16 mouse cellular contexts compared by ENCODE assay signal in the genomic region with DNA sequence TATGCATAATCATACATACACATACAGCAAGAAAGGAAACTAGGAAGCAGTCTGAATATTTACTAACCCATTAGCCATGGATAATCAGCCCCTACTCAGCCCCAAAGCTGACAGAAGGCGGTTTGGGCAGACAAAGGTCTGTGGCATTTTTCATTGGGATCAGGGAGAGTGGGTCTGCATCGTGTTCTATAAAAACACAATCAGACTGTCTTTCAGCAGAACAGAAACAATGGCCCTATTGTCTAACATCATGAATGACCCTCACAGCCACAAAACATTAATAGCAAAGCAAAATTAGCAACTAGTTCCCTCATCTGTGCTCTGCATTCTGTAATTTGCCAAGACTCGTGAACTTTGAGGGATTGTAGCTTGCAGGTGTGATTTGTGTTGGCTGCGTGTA.
DNase-seq lines count a peak whose midpoint lies in the region; ATAC-seq and TF ChIP-seq lines count a peak whose summit lies in the region.
"Had no signal": no experiment of that assay in that cellular context is flagged by ENCODE, and none has a peak within 500 bp of the region (broad histone marks: within the 10 kb centered on the region; RNA-seq: fewer than 3 reads in every experiment).

No protein-coding gene starts in this region.

- H3K4me1 ChIP-seq in hindbrain, embryonic 10.5 days (replicated peaks), result peaks cover 27% of the 10 kb centered on the region
- no peaks in the 10 kb centered on the region for H3K4me1 ChIP-seq in hindbrain, embryonic 16.5 days (ENCODE audit: control insufficient read depth, insufficient read depth, low read depth, low read length)
- H3K4me1 ChIP-seq in forebrain, postnatal 0 days (ENCODE audit: insufficient read depth), result 0 out of 2 replicates have a peak, but pooled peaks cover 18% of the 10 kb centered on the region
- peaks cover 4% of the 10 kb centered on the region; the same call in 1 of the 2 replicates for H3K4me1 ChIP-seq in midbrain, embryonic 14.5 days (ENCODE audit: control insufficient read depth, insufficient read depth, low read length)
- H3K4me1 ChIP-seq in kidney, embryonic 14.5 days (ENCODE audit: control insufficient read depth, insufficient read depth, low read length), result no peaks in the 10 kb centered on the region

- no peaks in the 10 kb centered on the region for H3K27me3 ChIP-seq in hindbrain, embryonic 10.5 days (ENCODE audit: insufficient read depth, poor library complexity, severe bottlenecking)
- H3K27me3 ChIP-seq in hindbrain, embryonic 16.5 days (replicated peaks; ENCODE audit: control insufficient read depth, insufficient read depth, low read length), result no peaks in the 10 kb centered on the region
- H3K27me3 ChIP-seq in forebrain, postnatal 0 days (ENCODE audit: insufficient read depth, low read length), result no peaks in the 10 kb centered on the region
- no peaks in the 10 kb centered on the region for H3K27me3 ChIP-seq in midbrain, embryonic 14.5 days (ENCODE audit: control insufficient read depth, insufficient read depth, low read length)
- H3K27me3 ChIP-seq in kidney, embryonic 14.5 days (ENCODE audit: control insufficient read depth, insufficient read depth, low read length), result no peaks in the 10 kb centered on the region

- H3K9me3 ChIP-seq in hindbrain, embryonic 10.5 days, result peaks cover 11% of the 10 kb centered on the region; the same call in 1 of the 2 replicates
- H3K9me3 ChIP-seq in hindbrain, embryonic 16.5 days (ENCODE audit: control insufficient read depth, low read length), result no peaks in the 10 kb centered on the region
- H3K9me3 ChIP-seq in forebrain, postnatal 0 days (ENCODE audit: low read length), result no peaks in the 10 kb centered on the region; the same call in 1 of the 2 replicates
- H3K9me3 ChIP-seq in midbrain, embryonic 14.5 days (ENCODE audit: control insufficient read depth, low read length), result peaks cover 7% of the 10 kb centered on the region; the same call in 1 of the 2 replicates
- H3K9me3 ChIP-seq in kidney, embryonic 14.5 days (ENCODE audit: control insufficient read depth, low read length), result peaks cover 8% of the 10 kb centered on the region; the same call in 1 of the 2 replicates

- peak; percentile 35 for DNase-seq in hindbrain, embryonic 10.5 days (ENCODE audit: low spot score)
- peak; percentile 56 for DNase-seq in embryo, embryonic 10.5 days (ENCODE audit: low spot score)
- no peak for DNase-seq in forebrain, postnatal 0 days
- peak; percentile 51 for DNase-seq in midbrain, embryonic 14.5 days
- DNase-seq in kidney, postnatal 4 days, result no peak
- no peak for DNase-seq in testis, postnatal 10 days (ENCODE audit: low spot score)
- DNase-seq: cerebellum, adult 18-20 months; kidney, adult 18-20 months; lung, adult 2 months; right cerebral cortex, adult 18-20 months; spleen, adult 18-20 months had no signal

- H3K27ac ChIP-seq in hindbrain, embryonic 10.5 days, result peak overlapping the region; percentile 81
- no peak overlapping the region for H3K27ac ChIP-seq in hindbrain, embryonic 16.5 days (ENCODE audit: low read depth, low read length)
- no peak overlapping the region for H3K27ac ChIP-seq in forebrain, postnatal 0 days (ENCODE audit: low read depth, low read length)
- H3K27ac ChIP-seq in midbrain, embryonic 14.5 days (replicated peaks; ENCODE audit: low read depth, low read length), result peak overlapping the region; percentile 49; the same call in 1 of the 2 replicates
- H3K27ac ChIP-seq in kidney, embryonic 14.5 days (ENCODE audit: low read depth, low read length), result no peak overlapping the region
- H3K27ac ChIP-seq: macrophage had no signal

- no peak for ATAC-seq in hindbrain, embryonic 16.5 days
- ATAC-seq in forebrain, postnatal 0 days, result peak; percentile 55; the same call in 1 of the 2 replicates
- no peak for ATAC-seq in midbrain, embryonic 14.5 days (ENCODE audit: low FRiP score, low TSS enrichment)
- ATAC-seq in kidney, embryonic 14.5 days (ENCODE audit: low FRiP score, low TSS enrichment), result no peak

- 38% methylated on average over 4 of the region's 4 CpGs for WGBS in hindbrain, embryonic 10.5 days
- 11% methylated on average over 4 of the region's 4 CpGs for WGBS in hindbrain, embryonic 16.5 days
- 13% methylated on average over 4 of the region's 4 CpGs for WGBS in forebrain, postnatal 0 days
- WGBS in midbrain, embryonic 14.5 days, result 18% methylated on average over 4 of the region's 4 CpGs
- 65% methylated on average over 4 of the region's 4 CpGs for WGBS in kidney, embryonic 14.5 days

- H3K4me2 ChIP-seq in hindbrain, embryonic 16.5 days (ENCODE audit: low read length), result no peak overlapping the region
- no peak overlapping the region for H3K4me2 ChIP-seq in forebrain, postnatal 0 days (ENCODE audit: low read depth)
- no peak overlapping the region for H3K4me2 ChIP-seq in midbrain, embryonic 14.5 days (ENCODE audit: low read length)
- no peak overlapping the region for H3K4me2 ChIP-seq in kidney, embryonic 14.5 days (replicated peaks; ENCODE audit: low read depth, low read length)

- H3K36me3 ChIP-seq in hindbrain, embryonic 10.5 days, result no peaks in the 10 kb centered on the region
- no peaks in the 10 kb centered on the region for H3K36me3 ChIP-seq in hindbrain, embryonic 16.5 days (ENCODE audit: control insufficient read depth, insufficient read depth, low read length)
- no peaks in the 10 kb centered on the region for H3K36me3 ChIP-seq in forebrain, postnatal 0 days (ENCODE audit: insufficient read depth)
- no peaks in the 10 kb centered on the region for H3K36me3 ChIP-seq in midbrain, embryonic 14.5 days (ENCODE audit: control insufficient read depth, insufficient read depth, low read length)
- no peaks in the 10 kb centered on the region for H3K36me3 ChIP-seq in kidney, embryonic 14.5 days (ENCODE audit: control insufficient read depth, insufficient read depth, low read length)

- no peak for TF ChIP-seq CTCF in forebrain, postnatal 0 days (IDR thresholded peaks at IDR 0.05; ENCODE audit: low read depth)

- H3K9ac ChIP-seq in hindbrain, embryonic 16.5 days (ENCODE audit: low read depth, low read length), result no peak overlapping the region
- H3K9ac ChIP-seq in forebrain, postnatal 0 days, result no peak overlapping the region
- H3K9ac ChIP-seq in midbrain, embryonic 14.5 days (replicated peaks; ENCODE audit: low read length), result no peak overlapping the region
- no peak overlapping the region for H3K9ac ChIP-seq in kidney, embryonic 14.5 days (ENCODE audit: low read depth, low read length)

- H3K4me3 ChIP-seq in hindbrain, embryonic 10.5 days, result no peak overlapping the region
- no peak overlapping the region for H3K4me3 ChIP-seq in hindbrain, embryonic 16.5 days (ENCODE audit: low read length)
- H3K4me3 ChIP-seq in forebrain, postnatal 0 days (ENCODE audit: low read depth, low read length), result no peak overlapping the region
- no peak overlapping the region for H3K4me3 ChIP-seq in midbrain, embryonic 14.5 days (replicated peaks; ENCODE audit: low read depth, low read length)
- H3K4me3 ChIP-seq in kidney, embryonic 14.5 days (ENCODE audit: low read length), result no peak overlapping the region
- H3K4me3 ChIP-seq: erythroblast, embryonic 14.5 days; myocyte had no signal

Comparison
In these comparisons a context has a peak if more than half of its experiments do, and no peak if none do; other contexts are left out.
1. H3K27ac ChIP-seq: peak in hindbrain, embryonic 10.5 days (single experiment) and midbrain, embryonic 14.5 days (single experiment); none in hindbrain, embryonic 16.5 days (single experiment), forebrain, postnatal 0 days (single experiment) and kidney, embryonic 14.5 days (single experiment).
2. DNase-seq: peak in hindbrain, embryonic 10.5 days (single experiment), embryo, embryonic 10.5 days (single experiment) and midbrain, embryonic 14.5 days (single experiment); none in forebrain, postnatal 0 days (single experiment), kidney, postnatal 4 days (0 of 2) and testis, postnatal 10 days (single experiment).